Mouse (Mus musculus): ENCODE measurements around the gene Kcnh2. TPM values are rescaled to one million over a fixed set of nuclear protein-coding genes. Genes with fewer than 3 reads are reported as not detected.

Kcnh2 gene
- total and polyA plus RNA-seq, 3 experiments: 59.3 to 121 (median 68.5) TPM

- intact Hi-C loops (cut with DNase I): no loop called here
- Histone ChIP-seq H3K4me3 (no peak overlapping the region), H3K9ac (ENCODE audit: low read depth, low read length) (no peak overlapping the region), H3K36me3 (ENCODE audit: control insufficient read depth, insufficient read depth, low read length) (no peaks in the 10 kb centered on the region), H3K4me1 (ENCODE audit: control insufficient read depth, insufficient read depth, low read length) (no peaks in the 10 kb centered on the region), H3K27me3 (ENCODE audit: control insufficient read depth, insufficient read depth, low read length) (no peaks in the 10 kb centered on the region), H3K79me2 (replicated peaks; ENCODE audit: control insufficient read depth, insufficient read depth, low read length) (no peaks in the 10 kb centered on the region), H3K27ac (no peak overlapping the region)
- TF ChIP-seq POLR2A (IDR thresholded peaks at IDR 0.05; ENCODE audit: insufficient read depth, low read depth, low read length) (no peak), EP300 (IDR thresholded peaks at IDR 0.05; ENCODE audit: insufficient read depth, low read depth, low read length) (no peak), CTCF (IDR thresholded peaks at IDR 0.05) (no peak)
- no peak for DNase-seq
- WGBS: 16% methylated on average over 6 of the region's 6 CpGs
Measured at GRCm38 (mm10) chr5:24374216-24374615, 22.8 kb upstream of the Kcnh2 start.

GRCm38 (mm10) chr5:24373807-24374206, 22.4 kb upstream of the Kcnh2 start:
- TF ChIP-seq EP300 (IDR thresholded peaks at IDR 0.05; ENCODE audit: insufficient read depth, low read depth, low read length) (no peak), POLR2A (IDR thresholded peaks at IDR 0.05; ENCODE audit: insufficient read depth, low read depth, low read length) (no peak), CTCF (IDR thresholded peaks at IDR 0.05) (no peak)
- no peak for DNase-seq
- H3K79me2 ChIP-seq (replicated peaks; ENCODE audit: control insufficient read depth, insufficient read depth, low read length): no peaks in the 10 kb centered on the region
- intact Hi-C loops (cut with DNase I): no loop called here
- WGBS: 89% methylated on average over 5 of the region's 5 CpGs
- no peak overlapping the region for H3K4me3 ChIP-seq
- no peak overlapping the region for H3K27ac ChIP-seq
- no peaks in the 10 kb centered on the region for H3K4me1 ChIP-seq (ENCODE audit: control insufficient read depth, insufficient read depth, low read length)
- no peaks in the 10 kb centered on the region for H3K36me3 ChIP-seq (ENCODE audit: control insufficient read depth, insufficient read depth, low read length)
- H3K27me3 ChIP-seq (ENCODE audit: control insufficient read depth, insufficient read depth, low read length): no peaks in the 10 kb centered on the region
- no peak overlapping the region for H3K9ac ChIP-seq (ENCODE audit: low read depth, low read length)

- DNase-seq: no peak
- Histone ChIP-seq H3K27me3 (ENCODE audit: control insufficient read depth, insufficient read depth, low read length) (no peaks in the 10 kb centered on the region), H3K4me3 (no peak overlapping the region), H3K27ac (no peak overlapping the region), H3K9ac (ENCODE audit: low read depth, low read length) (no peak overlapping the region), H3K79me2 (replicated peaks; ENCODE audit: control insufficient read depth, insufficient read depth, low read length) (no peaks in the 10 kb centered on the region), H3K36me3 (ENCODE audit: control insufficient read depth, insufficient read depth, low read length) (no peaks in the 10 kb centered on the region), H3K4me1 (ENCODE audit: control insufficient read depth, insufficient read depth, low read length) (no peaks in the 10 kb centered on the region; the same call in none of the 2 replicates)
- intact Hi-C loops (cut with DNase I): no loop called here
- TF ChIP-seq CTCF (IDR thresholded peaks at IDR 0.05) (no peak), POLR2A (IDR thresholded peaks at IDR 0.05; ENCODE audit: insufficient read depth, low read depth, low read length) (no peak), EP300 (IDR thresholded peaks at IDR 0.05; ENCODE audit: insufficient read depth, low read depth, low read length) (no peak)
- 84% methylated on average over 9 of the region's 9 CpGs for WGBS
Measured at GRCm38 (mm10) chr5:24369767-24370166, 18.4 kb upstream of the Kcnh2 start.

GRCm38 (mm10) chr5:24366426-24366825, 15.0 kb upstream of the Kcnh2 start:
- no peak for DNase-seq
- 62% methylated on average over 9 of the region's 9 CpGs for WGBS
- Histone ChIP-seq H3K27me3 (ENCODE audit: control insufficient read depth, insufficient read depth, low read length) (no peaks in the 10 kb centered on the region), H3K79me2 (replicated peaks; ENCODE audit: control insufficient read depth, insufficient read depth, low read length) (no peaks in the 10 kb centered on the region), H3K4me1 (ENCODE audit: control insufficient read depth, insufficient read depth, low read length) (peaks cover 7% of the 10 kb centered on the region), H3K27ac (no peak overlapping the region; the same call in 1 of the 2 replicates), H3K36me3 (ENCODE audit: control insufficient read depth, insufficient read depth, low read length) (no peaks in the 10 kb centered on the region), H3K4me3 (peak overlapping the region; percentile 77), H3K9ac (ENCODE audit: low read depth, low read length) (no peak overlapping the region)
- TF ChIP-seq CTCF (IDR thresholded peaks at IDR 0.05) (no peak), EP300 (IDR thresholded peaks at IDR 0.05; ENCODE audit: insufficient read depth, low read depth, low read length) (no peak), POLR2A (IDR thresholded peaks at IDR 0.05; ENCODE audit: insufficient read depth, low read depth, low read length) (no peak)
- intact Hi-C loops (cut with DNase I): no loop called here

GRCm38 (mm10) chr5:24365528-24365927, 14.1 kb upstream of the Kcnh2 start:
- intact Hi-C loops (cut with DNase I): no loop called here
- H3K79me2 ChIP-seq (replicated peaks; ENCODE audit: control insufficient read depth, insufficient read depth, low read length): no peaks in the 10 kb centered on the region
- 17% methylated on average over 5 of the region's 5 CpGs for WGBS
- peak overlapping the region; percentile 95 for H3K27ac ChIP-seq
- peaks cover 7% of the 10 kb centered on the region for H3K4me1 ChIP-seq (ENCODE audit: control insufficient read depth, insufficient read depth, low read length)
- H3K27me3 ChIP-seq (ENCODE audit: control insufficient read depth, insufficient read depth, low read length): no peaks in the 10 kb centered on the region
- DNase-seq: peak in 1 of 2 experiments; percentile 47
- no peaks in the 10 kb centered on the region for H3K36me3 ChIP-seq (ENCODE audit: control insufficient read depth, insufficient read depth, low read length)
- TF ChIP-seq POLR2A (IDR thresholded peaks at IDR 0.05; ENCODE audit: insufficient read depth, low read depth, low read length): 0 out of 2 replicates have a peak, but pooled peaks have one; percentile 33
- no peak for TF ChIP-seq EP300 (IDR thresholded peaks at IDR 0.05; ENCODE audit: insufficient read depth, low read depth, low read length)
- peak overlapping the region; percentile 85 for H3K9ac ChIP-seq (ENCODE audit: low read depth, low read length)
- H3K4me3 ChIP-seq: peak overlapping the region; percentile 77

GRCm38 (mm10) chr5:24364963-24365362, 13.6 kb upstream of the Kcnh2 start:
- 58% methylated on average over 10 of the region's 10 CpGs for WGBS
- H3K9ac ChIP-seq (ENCODE audit: low read depth, low read length): peak overlapping the region; percentile 85
- intact Hi-C loops (cut with DNase I): loop anchor here (1.0 kb wide), 1 partner anchor 19 kb away; no protein-coding TSS in a partner anchor
- DNase-seq: no peak
- H3K27ac ChIP-seq: peak overlapping the region; percentile 95
- peak overlapping the region; percentile 77 for H3K4me3 ChIP-seq
- peaks cover 7% of the 10 kb centered on the region for H3K4me1 ChIP-seq (ENCODE audit: control insufficient read depth, insufficient read depth, low read length)
- no peaks in the 10 kb centered on the region for H3K36me3 ChIP-seq (ENCODE audit: control insufficient read depth, insufficient read depth, low read length)
- no peak for TF ChIP-seq POLR2A (IDR thresholded peaks at IDR 0.05; ENCODE audit: insufficient read depth, low read depth, low read length)
- TF ChIP-seq EP300 (IDR thresholded peaks at IDR 0.05; ENCODE audit: insufficient read depth, low read depth, low read length): no peak
- TF ChIP-seq CTCF (IDR thresholded peaks at IDR 0.05): no peak
- H3K27me3 ChIP-seq (ENCODE audit: control insufficient read depth, insufficient read depth, low read length): no peaks in the 10 kb centered on the region
- H3K79me2 ChIP-seq (replicated peaks; ENCODE audit: control insufficient read depth, insufficient read depth, low read length): no peaks in the 10 kb centered on the region
